Mouse (Mus musculus) cortical plate, adult 2 months (tissue): ENCODE measurements around the gene Urad.

ENCODE experiments used
- CTCF ChIP-seq: fragments of 200-500 bp; IDR thresholded peaks from 2 replicates; pipeline ENCODE4 v1.5.1; 2011; ENCODE audit warnings: mild to moderate bottlenecking, control low read depth, low read length; ENCODE audit not compliant: insufficient read depth; ENCODE audit errors: extremely low read depth
- POLR2A ChIP-seq: fragments of 200-500 bp; IDR thresholded peaks from 2 replicates; pipeline ENCODE4 v1.6.1; 2011; ENCODE audit warnings: mild to moderate bottlenecking, low read length, control low read depth; ENCODE audit not compliant: insufficient read depth; ENCODE audit errors: extremely low read depth

GRCm38 (mm10) chr5:147331547-147331946 is 9.3 kb upstream of the Urad start:
- peak; percentile 69 for TF ChIP-seq CTCF
- TF ChIP-seq POLR2A = no peak
